Mouse (Mus musculus) stomach, postnatal 0 days (tissue): ENCODE measurements around the gene Gm17359. TPM values are rescaled to one million over a fixed set of nuclear protein-coding genes. Genes with fewer than 3 reads are reported as not detected.

Source experiments
- ATAC-seq: fragments of 200-750 bp; cut with Nextera tagmentation; 2 replicates; pipeline ENCODE4 v1.8.0; 2017; ENCODE audit not compliant: low FRiP score, low TSS enrichment
- DNase-seq: peaks from one replicate; pipeline ENCODE4 v3.0.0-alpha.2; 2016; ENCODE audit warnings: low spot score
- H3K27ac ChIP-seq: fragments of 300-500 bp; sonication (generic); replicated peaks from 2 replicates; pipeline ENCODE4 v1.5.1; 2014; ENCODE audit warnings: mild to moderate bottlenecking, control low read depth
- H3K27me3 ChIP-seq: fragments of 300-500 bp; sonication (generic); 2 replicates; pipeline ENCODE4 v1.6.1; 2014; ENCODE audit warnings: low read length; ENCODE audit not compliant: control insufficient read depth, insufficient read depth
- H3K36me3 ChIP-seq: fragments of 300-500 bp; sonication (generic); 2 replicates; pipeline ENCODE4 v1.6.1; 2014; ENCODE audit warnings: low read length, mixed read lengths; ENCODE audit not compliant: control insufficient read depth, insufficient read depth
- H3K4me1 ChIP-seq: fragments of 300-500 bp; sonication (generic); replicated peaks from 2 replicates; pipeline ENCODE4 v1.6.1; 2014; ENCODE audit warnings: antibody characterized with exemption; ENCODE audit not compliant: control insufficient read depth, insufficient read depth
- H3K4me2 ChIP-seq: fragments of 300-500 bp; sonication (generic); replicated peaks from 2 replicates; pipeline ENCODE4 v1.6.1; 2014; ENCODE audit warnings: low read depth, mild to moderate bottlenecking, control low read depth, moderate library complexity
- H3K4me3 ChIP-seq: fragments of 300-500 bp; sonication (generic); 2 replicates; pipeline ENCODE4 v1.5.1; 2014; ENCODE audit warnings: low read depth, low read length, control low read depth
- H3K9ac ChIP-seq: fragments of 300-500 bp; sonication (generic); 2 replicates; pipeline ENCODE4 v1.6.1; 2014; ENCODE audit warnings: mild to moderate bottlenecking, low read length, control low read depth, mixed read lengths
- H3K9me3 ChIP-seq: fragments of 300-500 bp; sonication (generic); 2 replicates; pipeline ENCODE4 v1.6.1; 2016; ENCODE audit warnings: low read length; ENCODE audit not compliant: control insufficient read depth
- CTCF ChIP-seq: IDR thresholded peaks from 2 replicates; pipeline ENCODE4 v1.5.1; 2016; ENCODE audit warnings: antibody characterized with exemption, low read depth, mild to moderate bottlenecking, moderate library complexity
- EP300 ChIP-seq: optimal IDR thresholded peaks from 2 replicates; pipeline ENCODE3; 2016; ENCODE audit warnings: antibody characterized with exemption
- WGBS: fragments of 180-500 bp; shearing (Covaris S2); extraction: QIAGEN DNeasy Blood & Tissue Kit; methylation state at CpG from one replicate; pipeline ENCODE4 v1.1.7; 2014; 5-methylcytosine and 5-hydroxymethylcytosine counted together
- polyA plus RNA-seq: library from polyadenylated mRNA; unstranded; fragments of >200 nt; fragmentation: Nextera tagmentation; extraction: Ambion mirVana; gene quantifications from 2 replicates; pipeline ENCODE4 v1.2.1, GENCODE M21; 2015

The Gm17359 gene
- polyA plus RNA-seq, 1 experiment from 2014 or later: not detected

DNA sequence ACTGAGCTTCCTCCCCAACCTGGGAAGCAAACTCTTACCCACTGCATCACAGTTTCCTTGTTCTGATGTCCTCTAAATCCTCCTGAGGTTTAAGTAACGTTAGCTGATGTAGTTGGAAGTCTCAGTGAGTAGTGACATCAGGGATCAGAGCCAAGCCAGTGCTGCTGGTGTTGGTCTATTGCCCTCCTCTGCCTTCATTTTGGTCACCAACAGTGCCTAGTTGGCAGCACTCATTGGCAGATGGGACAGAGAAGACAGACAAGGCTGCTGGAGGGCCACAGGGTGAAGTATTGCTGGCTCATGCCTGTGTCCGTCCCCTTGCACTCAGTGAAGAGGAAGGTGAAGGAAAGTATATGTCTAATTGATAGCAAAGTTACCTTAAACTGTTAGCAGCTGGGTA, 139.5 kb downstream of the Gm17359 start:
- no peak overlapping the region for H3K9ac ChIP-seq
- no peaks in the 10 kb centered on the region for H3K27me3 ChIP-seq
- no peak overlapping the region for H3K27ac ChIP-seq
- H3K4me2 ChIP-seq: no peak overlapping the region
- no peaks in the 10 kb centered on the region for H3K4me1 ChIP-seq
- ATAC-seq (no peak), DNase-seq (no peak)
- H3K4me3 ChIP-seq: no peak overlapping the region
- peaks cover 14% of the 10 kb centered on the region for H3K36me3 ChIP-seq
- no peaks in the 10 kb centered on the region for H3K9me3 ChIP-seq
- no peak for TF ChIP-seq EP300
- TF ChIP-seq CTCF: no peak
- WGBS: 73% methylated on average over 2 of the region's 2 CpGs

DNA sequence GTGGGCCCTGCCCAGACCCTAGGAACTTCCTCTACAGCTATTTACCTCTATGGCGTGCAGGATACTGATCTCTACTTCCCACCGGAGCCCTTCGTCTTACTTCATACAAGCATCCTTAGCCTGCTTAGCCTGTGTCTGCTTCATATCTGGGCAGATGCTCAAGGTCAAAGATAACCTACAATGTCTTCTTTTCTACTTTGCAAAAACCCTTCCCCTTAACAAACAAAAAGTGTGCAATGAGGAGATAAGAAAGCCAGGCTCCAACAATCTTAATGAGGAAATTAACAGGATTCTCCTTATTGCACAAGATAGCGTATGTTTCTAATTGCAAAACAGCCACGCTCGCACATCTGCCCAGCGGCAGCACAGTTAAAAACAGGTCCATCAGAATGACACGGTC, 141.9 kb downstream of the Gm17359 start:
- no peak for TF ChIP-seq EP300
- ATAC-seq (no peak), DNase-seq (no peak)
- 88% methylated on average over 8 of the region's 8 CpGs for WGBS
- Histone ChIP-seq H3K27ac (no peak overlapping the region), H3K27me3 (no peaks in the 10 kb centered on the region), H3K4me1 (no peaks in the 10 kb centered on the region), H3K4me2 (no peak overlapping the region), H3K9ac (no peak overlapping the region), H3K4me3 (no peak overlapping the region), H3K9me3 (no peaks in the 10 kb centered on the region), H3K36me3 (peaks cover 14% of the 10 kb centered on the region)

DNA sequence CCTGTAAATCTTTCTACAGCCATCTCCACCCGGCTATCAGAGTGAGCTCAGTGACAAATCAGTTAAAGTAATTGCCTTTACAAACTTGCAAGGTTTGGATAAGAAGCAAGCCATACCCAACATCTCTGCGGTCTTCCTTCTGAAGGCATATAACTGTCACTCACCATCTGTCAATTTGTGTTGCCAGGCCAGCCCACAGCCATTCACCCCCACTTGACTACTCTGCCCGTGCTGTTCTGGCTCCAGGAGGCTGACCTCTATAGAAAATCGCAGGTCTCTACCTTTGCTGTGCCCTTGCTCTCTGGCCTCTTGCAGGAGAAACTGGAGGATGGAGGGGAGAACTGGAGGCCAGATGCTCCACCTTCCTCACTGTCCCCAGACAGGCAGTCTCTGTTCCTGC, 142.4 kb downstream of the Gm17359 start:
- WGBS: 77% methylated on average over 4 of the region's 4 CpGs
- ATAC-seq: no peak
- TF ChIP-seq EP300 (no peak), CTCF (no peak)
- H3K27ac ChIP-seq: no peak overlapping the region
- no peak overlapping the region for H3K4me2 ChIP-seq
- H3K4me1 ChIP-seq: no peaks in the 10 kb centered on the region
- H3K4me3 ChIP-seq: no peak overlapping the region
- no peak for DNase-seq
- H3K9me3 ChIP-seq: no peaks in the 10 kb centered on the region
- no peak overlapping the region for H3K9ac ChIP-seq
- peaks cover 14% of the 10 kb centered on the region for H3K36me3 ChIP-seq
- no peaks in the 10 kb centered on the region for H3K27me3 ChIP-seq

DNA sequence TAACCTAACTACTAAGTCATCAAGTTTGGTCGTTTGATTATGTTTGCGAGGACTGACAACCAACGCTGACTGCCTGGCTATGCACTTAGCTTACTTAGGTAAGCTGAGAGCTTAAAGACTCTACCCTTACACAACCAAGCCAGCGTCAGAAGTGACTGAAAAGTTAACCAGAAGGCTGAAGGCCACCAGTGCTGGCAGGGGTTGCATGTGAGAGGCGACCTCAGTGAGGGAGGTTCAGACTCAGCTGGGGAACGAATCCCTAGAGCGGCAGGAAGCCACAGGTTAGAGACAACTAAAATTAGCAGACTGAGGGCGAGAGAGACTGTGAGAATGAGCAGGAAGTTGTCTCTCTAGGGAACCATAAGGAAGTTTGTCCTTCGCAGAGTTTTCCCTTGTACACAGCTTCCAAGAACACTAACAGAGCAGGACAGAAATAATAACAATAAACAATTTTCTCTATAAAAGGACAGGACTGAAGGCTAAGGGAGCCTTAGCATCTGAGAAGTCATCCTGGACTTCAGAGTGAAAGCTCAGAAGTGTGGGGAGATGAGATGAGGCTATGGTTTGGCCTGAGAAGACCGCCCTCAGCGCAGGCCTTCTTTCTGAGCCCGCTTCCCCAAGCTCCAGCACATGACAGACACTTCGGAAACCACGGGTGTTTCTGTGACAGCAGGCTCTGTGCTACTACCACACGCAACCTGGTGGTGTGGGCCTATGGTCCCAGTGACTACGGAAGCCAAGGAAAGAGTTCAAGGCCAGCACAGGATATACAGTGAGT, 148.0 kb downstream of the Gm17359 start:
- no peak for ATAC-seq
- H3K9ac ChIP-seq: no peak overlapping the region
- WGBS: 87% methylated on average over 16 of the region's 16 CpGs
- no peaks in the 10 kb centered on the region for H3K27me3 ChIP-seq
- TF ChIP-seq EP300 (no peak), CTCF (no peak)
- H3K9me3 ChIP-seq: no peaks in the 10 kb centered on the region
- H3K27ac ChIP-seq: 0 out of 2 replicates have a peak overlapping the region, but pooled peaks have one; percentile 24
- peaks cover 7% of the 10 kb centered on the region for H3K36me3 ChIP-seq
- no peaks in the 10 kb centered on the region for H3K4me1 ChIP-seq
- H3K4me3 ChIP-seq: no peak overlapping the region
- no peak overlapping the region for H3K4me2 ChIP-seq
- DNase-seq: no peak

DNA sequence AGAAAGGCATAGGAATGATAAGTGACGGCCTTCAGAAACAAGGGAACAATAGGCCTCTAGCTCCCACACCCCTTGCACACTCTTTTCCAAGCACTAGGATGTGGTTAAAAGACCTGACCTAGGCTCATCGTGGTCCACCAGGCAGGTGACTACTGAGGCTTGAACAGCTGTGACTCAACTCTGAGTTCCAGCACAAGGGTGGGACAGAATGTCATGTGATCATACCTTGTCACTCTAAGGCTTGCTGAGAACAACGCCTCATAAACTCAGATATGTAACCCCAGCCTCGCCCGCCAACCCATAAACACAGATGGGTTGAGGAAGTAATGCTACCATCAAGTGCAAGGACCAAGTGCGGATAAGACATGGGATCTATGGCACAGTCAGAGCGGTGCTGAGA, 151.6 kb downstream of the Gm17359 start:
- no peak for DNase-seq
- peak; percentile 73 for ATAC-seq

DNA sequence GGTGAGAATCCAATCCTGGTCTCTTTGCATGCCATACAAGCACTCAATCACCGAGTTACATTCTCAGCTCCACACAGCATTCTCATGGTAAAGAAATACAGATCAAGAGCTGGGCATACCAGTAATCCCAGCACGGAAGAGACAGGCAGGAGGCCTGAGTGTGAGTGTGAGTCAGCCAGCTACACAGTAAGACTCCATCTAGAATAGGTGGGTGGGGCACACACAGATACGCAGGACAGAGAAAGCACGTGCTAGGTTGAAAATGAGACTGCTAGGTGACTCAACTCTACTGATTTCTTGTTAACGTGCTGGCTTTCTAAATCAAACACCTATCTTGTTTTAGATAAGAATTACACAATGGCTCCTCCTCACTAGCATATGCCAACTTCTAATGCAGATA, 153.6 kb downstream of the Gm17359 start:
- WGBS: 69% methylated on average over 5 of the region's 5 CpGs
- Histone ChIP-seq H3K9me3 (no peaks in the 10 kb centered on the region), H3K27me3 (no peaks in the 10 kb centered on the region), H3K27ac (no peak overlapping the region), H3K9ac (no peak overlapping the region), H3K36me3 (peaks cover 7% of the 10 kb centered on the region), H3K4me1 (no peaks in the 10 kb centered on the region), H3K4me2 (no peak overlapping the region), H3K4me3 (no peak overlapping the region)
- DNase-seq: no peak
- no peak for TF ChIP-seq CTCF
- TF ChIP-seq EP300: no peak
- ATAC-seq: peak; percentile 92

More for the DNA sequence above, 151.6 kb downstream of the Gm17359 start:
- TF ChIP-seq CTCF (no peak), EP300 (no peak)
- no peak overlapping the region for H3K4me3 ChIP-seq
- no peaks in the 10 kb centered on the region for H3K27me3 ChIP-seq
- no peaks in the 10 kb centered on the region for H3K4me1 ChIP-seq
- 90% methylated on average over 7 of the region's 7 CpGs for WGBS
- H3K27ac ChIP-seq: no peak overlapping the region
- peaks cover 6% of the 10 kb centered on the region for H3K36me3 ChIP-seq
- no peak overlapping the region for H3K4me2 ChIP-seq
- no peaks in the 10 kb centered on the region for H3K9me3 ChIP-seq
- no peak overlapping the region for H3K9ac ChIP-seq
